Mouse (Mus musculus) natural killer cell, adult 2 months (primary cell): ENCODE measurements around the gene Olfr262.
"Not testable (repeated sequence)": the region's sequence is repeated elsewhere in the genome, so short reads cannot be mapped to it uniquely, and the experiment has no call there.

Source experiments
- DNase-seq, 2 experiments: peaks; one replicate each; pipeline ENCODE4 v3.0.0; 2022; ENCODE audit warnings: low spot score in 2 of 2

Gene Olfr262

GRCm38 (mm10) chr19:12241559-12241958 lies at the start of gene Olfr262:
Olfr262 (minus strand) TSS chr19:12241659.
- no peak for DNase-seq

- no peak for DNase-seq
Measured at GRCm38 (mm10) chr19:12279554-12279953, 38.1 kb upstream of the Olfr262 start, which contains the start of gene Olfr1434. Olfr1434 (plus strand) TSS chr19:12279854.

DNA sequence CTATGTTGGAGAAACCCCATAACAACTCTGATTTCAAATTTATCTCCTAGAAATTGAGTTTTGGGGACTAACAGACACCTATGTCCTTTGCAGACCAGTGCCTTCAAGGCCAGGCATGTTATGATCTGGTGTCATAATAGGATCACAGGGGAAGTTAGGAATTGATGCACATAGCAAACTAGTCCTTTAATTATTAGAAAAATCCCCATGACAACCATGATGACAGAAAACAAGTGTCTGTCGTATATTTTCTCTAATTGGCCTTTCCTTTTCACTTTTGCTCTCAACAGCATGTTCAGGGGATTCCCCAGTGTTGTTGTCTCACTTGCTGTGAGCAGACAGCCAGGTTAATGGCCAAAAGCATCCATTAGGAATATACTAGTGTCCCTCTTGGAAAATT lies 19.3 kb upstream of the Olfr262 start, which contains the start of gene Olfr235:
Gene Olfr235, plus strand, starts transcription at position 301 of the 400 bp plus-strand sequence.
- DNase-seq, result no peak

DNA sequence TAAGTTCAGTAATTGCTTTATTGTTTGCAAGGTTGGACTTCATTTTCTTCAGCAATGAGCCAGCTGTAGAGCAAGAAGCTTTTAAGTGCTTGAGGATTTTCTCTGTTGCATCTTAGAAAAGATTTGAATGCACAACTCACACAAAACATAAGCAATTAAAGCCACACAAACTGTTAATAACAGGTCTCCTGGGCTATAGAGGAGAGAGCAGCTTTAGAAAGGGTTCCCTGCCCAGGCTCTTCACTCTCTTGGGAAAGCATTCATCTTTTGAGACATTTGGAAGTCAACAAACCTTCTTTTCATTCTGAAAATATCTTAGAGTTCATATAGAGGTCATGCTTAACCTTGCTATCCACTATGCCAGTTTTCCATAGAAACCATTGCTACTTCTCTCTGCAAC lies 9.0 kb downstream of the Olfr262 start, which contains the start of gene Olfr1432:
Gene Olfr1432, minus strand, starts transcription at position 101 of the 400 bp plus-strand sequence.
- not testable (repeated sequence) for DNase-seq

- DNase-seq, result no peak
Measured at GRCm38 (mm10) chr19:12200334-12200733, 41.1 kb downstream of the Olfr262 start, which contains the start of gene Olfr1431. Olfr1431 (plus strand) TSS chr19:12200634.

- DNase-seq, result not testable (repeated sequence)
Measured at GRCm38 (mm10) chr19:12199076-12199475, 42.4 kb downstream of the Olfr262 start.
